21 mouse cellular contexts compared by ENCODE assay signal in the genomic region with DNA sequence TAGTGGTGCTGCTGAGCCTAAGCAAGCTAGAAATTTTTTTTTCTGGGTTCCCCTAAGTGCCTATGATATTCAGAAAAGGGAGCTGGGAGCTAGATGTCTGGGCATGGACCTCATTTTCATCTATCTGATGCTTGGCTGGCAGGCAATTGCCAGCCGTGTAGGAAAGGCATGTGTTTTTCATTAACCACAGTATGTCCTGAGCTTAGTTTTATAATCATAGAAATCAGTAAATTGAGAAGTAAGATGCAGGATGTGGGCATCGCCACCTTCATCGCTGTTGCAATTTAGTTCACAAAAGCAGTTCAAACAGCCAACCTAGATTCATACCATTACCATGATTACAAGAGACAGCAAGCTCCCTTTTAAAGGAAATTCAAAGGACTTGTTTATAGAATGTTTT.
"Had no signal": no experiment of that assay in that cellular context is flagged by ENCODE, and none has a peak within 500 bp of the region (broad histone marks: within the 10 kb centered on the region; RNA-seq: fewer than 3 reads in every experiment).

No protein-coding gene starts in this region.

- ATAC-seq: liver, postnatal 0 days; lung, postnatal 0 days; midbrain, embryonic 13.5 days; midbrain, embryonic 16.5 days had no signal

- H3K9ac ChIP-seq: liver, embryonic 15.5 days; liver, postnatal 0 days; lung, embryonic 15.5 days; midbrain, embryonic 13.5 days; neural tube, embryonic 13.5 days; neural tube, embryonic 15.5 days had no signal

- H3K4me2 ChIP-seq: liver, embryonic 15.5 days; lung, embryonic 15.5 days; midbrain, embryonic 13.5 days; neural tube, embryonic 13.5 days; neural tube, embryonic 15.5 days had no signal

- H3K4me3 ChIP-seq: liver, embryonic 15.5 days; lung, embryonic 15.5 days; midbrain, embryonic 10.5 days; midbrain, embryonic 13.5 days; myocyte; neural tube, embryonic 13.5 days; neural tube, embryonic 15.5 days had no signal

- H3K27me3 ChIP-seq: liver, embryonic 15.5 days; lung, embryonic 15.5 days; midbrain, embryonic 13.5 days; neural tube, embryonic 13.5 days; neural tube, embryonic 15.5 days had no signal

- H3K27ac ChIP-seq: liver, embryonic 15.5 days; lung, embryonic 15.5 days; midbrain, embryonic 10.5 days; midbrain, embryonic 13.5 days; neural tube, embryonic 13.5 days; neural tube, embryonic 15.5 days had no signal

- H3K9me3 ChIP-seq: liver, embryonic 15.5 days; lung, embryonic 15.5 days; midbrain, embryonic 10.5 days; midbrain, embryonic 13.5 days; neural tube, embryonic 13.5 days; neural tube, embryonic 15.5 days had no signal

- DNase-seq: liver, postnatal 0 days; lung, adult 2 months; lung, postnatal 14 days; lung, postnatal 36 days; retina, postnatal 1 day; right cerebral cortex, adult 18-20 months; right cerebral cortex, postnatal 25 days; right cerebral cortex, postnatal 4 days; spleen, adult 18-20 months; thymus, adult 18-20 months; thymus, postnatal 14 days; thymus, postnatal 36 days had no signal

- H3K4me1 ChIP-seq: liver, embryonic 15.5 days; lung, embryonic 15.5 days; midbrain, embryonic 10.5 days; midbrain, embryonic 13.5 days; neural tube, embryonic 13.5 days; neural tube, embryonic 15.5 days had no signal

- H3K36me3 ChIP-seq: liver, embryonic 15.5 days; lung, embryonic 15.5 days; midbrain, embryonic 10.5 days; midbrain, embryonic 13.5 days; neural tube, embryonic 13.5 days; neural tube, embryonic 15.5 days had no signal
